Mouse (Mus musculus): Measurements from ENCODE around the gene BC080695. TPM values are rescaled to one million over a fixed set of nuclear protein-coding genes. Genes with fewer than 3 reads are reported as not detected.

Gene BC080695
- polyA plus RNA-seq (2012; ENCODE audit: low replicate concordance), result not detected in 2 replicates

GRCm38 (mm10) chr4:143551400-143551799 is at the start of gene BC080695, which contains the start of gene Gm13057:
BC080695 (plus strand) TSS chr4:143551700.
Gm13057 (plus strand) TSS chr4:143551709.

GRCm38 (mm10) chr4:143511043-143511442 is 40.5 kb upstream of the BC080695 start, which contains the start of gene Gm13043:
Gm13043 (plus strand) TSS chr4:143511343.

GRCm38 (mm10) chr4:143535654-143536053 is 15.8 kb upstream of the BC080695 start, which contains the start of gene Gm13040:
Gm13040 (plus strand) TSS chr4:143535954.

GRCm38 (mm10) chr4:143614703-143615102 is 63.2 kb downstream of the BC080695 start, which contains the start of gene Gm13083:
Gm13083 (plus strand) TSS chr4:143615003.

Other genes with a start within 250 kb of the BC080695 start
- gene Lrrc38, start 201.9 kb upstream of the BC080695 start, polyA plus RNA-seq (2012; ENCODE audit: low replicate concordance), result not detected in 2 replicates
- not detected in 2 replicates for gene Pramel1, start 157.3 kb upstream of the BC080695 start, polyA plus RNA-seq (2012; ENCODE audit: low replicate concordance)
- gene Pramef8, start 139.3 kb upstream of the BC080695 start, polyA plus RNA-seq (2012; ENCODE audit: low replicate concordance), result 0.28 and 0.82 TPM in 2 replicates
- gene Oog4, start 101.4 kb upstream of the BC080695 start, polyA plus RNA-seq (2012; ENCODE audit: low replicate concordance), result not detected in 2 replicates
- not detected in 2 replicates for gene Gm13043, start 40.4 kb upstream of the BC080695 start, polyA plus RNA-seq (2012; ENCODE audit: low replicate concordance)
- gene Gm13040, start 15.7 kb upstream of the BC080695 start, polyA plus RNA-seq (2012; ENCODE audit: low replicate concordance), result 0.15 TPM in 1 of 2 replicates, not detected in the other
- gene Gm13057, start within 50 bp of the BC080695 start, polyA plus RNA-seq (2012; ENCODE audit: low replicate concordance), result not detected in 2 replicates
- gene Gm13083, start 63.3 kb downstream of the BC080695 start, polyA plus RNA-seq (2012; ENCODE audit: low replicate concordance), result 0.07 TPM in 1 of 2 replicates, not detected in the other
- gene Gm13088, start 105.5 kb downstream of the BC080695 start, polyA plus RNA-seq (2012; ENCODE audit: low replicate concordance), result not detected in 2 replicates
- gene Gm13089, start 151.0 kb downstream of the BC080695 start, polyA plus RNA-seq (2012; ENCODE audit: low replicate concordance), result not detected in 2 replicates
- gene Gm13078, start 167.8 kb downstream of the BC080695 start, polyA plus RNA-seq (2012; ENCODE audit: low replicate concordance), result not detected in 2 replicates
- gene Gm13023, start 237.7 kb downstream of the BC080695 start, polyA plus RNA-seq (2012; ENCODE audit: low replicate concordance), result not detected in 2 replicates